Mouse (Mus musculus) common myeloid progenitor, adult 5-6 weeks (primary cell): Measurements from ENCODE around the gene Fgfr2. TPM values are rescaled to one million over a fixed set of nuclear protein-coding genes. Genes with fewer than 3 reads are reported as not detected.

Experiments
- ATAC-seq: replicated peaks from 2 replicates; pipeline ENCODE4 v1.8.0; 2016; ENCODE audit warnings: low read depth, mild to moderate bottlenecking, moderate TSS enrichment, inconsistent platforms; ENCODE audit not compliant: poor library complexity, severe bottlenecking
- total RNA-seq: library from RNA; stranded (forward); fragments of 200-1000, 187-1606 nt; gene quantifications from 2 replicates; pipeline ENCODE4 v1.2.3, GENCODE M21; 2017

Fgfr2 gene
- total RNA-seq, 1 experiment from 2014 or later, result not detected

GRCm38 (mm10) chr7:130818813-130819212 is 2304.3 kb downstream of the Fgfr2 start:
- peak; percentile 75 for ATAC-seq

GRCm38 (mm10) chr7:130816243-130816642 is 2306.9 kb downstream of the Fgfr2 start:
- ATAC-seq, result peak; percentile 61

GRCm38 (mm10) chr7:130815601-130816000 is 2307.5 kb downstream of the Fgfr2 start:
- no peak for ATAC-seq

- peak; percentile 55 for ATAC-seq
Measured at GRCm38 (mm10) chr7:130812407-130812806, 2310.7 kb downstream of the Fgfr2 start.

GRCm38 (mm10) chr7:130810238-130810637 is 2312.9 kb downstream of the Fgfr2 start:
- ATAC-seq, result no peak

GRCm38 (mm10) chr7:130808694-130809093 is 2314.5 kb downstream of the Fgfr2 start:
- ATAC-seq, result no peak

GRCm38 (mm10) chr7:130807749-130808148 is 2315.4 kb downstream of the Fgfr2 start:
- no peak for ATAC-seq

- no peak for ATAC-seq
Measured at GRCm38 (mm10) chr7:130804991-130805390, 2318.2 kb downstream of the Fgfr2 start.

- ATAC-seq, result no peak
Measured at GRCm38 (mm10) chr7:130803251-130803825, 2319.8 kb downstream of the Fgfr2 start.

GRCm38 (mm10) chr7:130801811-130802210 is 2321.3 kb downstream of the Fgfr2 start:
- ATAC-seq, result no peak

- ATAC-seq, result no peak
Measured at GRCm38 (mm10) chr7:130800681-130801080, 2322.5 kb downstream of the Fgfr2 start.

GRCm38 (mm10) chr7:130799418-130799817 is 2323.7 kb downstream of the Fgfr2 start:
- ATAC-seq, result no peak

- ATAC-seq, result no peak
Measured at GRCm38 (mm10) chr7:130797524-130797923, 2325.6 kb downstream of the Fgfr2 start.

GRCm38 (mm10) chr7:130796786-130797185 is 2326.4 kb downstream of the Fgfr2 start:
- ATAC-seq, result peak; percentile 49

- no peak for ATAC-seq
Measured at GRCm38 (mm10) chr7:130793671-130794070, 2329.5 kb downstream of the Fgfr2 start.

GRCm38 (mm10) chr7:130789456-130789855 is 2333.7 kb downstream of the Fgfr2 start:
- ATAC-seq, result no peak

GRCm38 (mm10) chr7:130788950-130789349 is 2334.2 kb downstream of the Fgfr2 start:
- ATAC-seq, result no peak

GRCm38 (mm10) chr7:130787537-130787936 is 2335.6 kb downstream of the Fgfr2 start:
- ATAC-seq, result no peak

GRCm38 (mm10) chr7:130786708-130787107 is 2336.4 kb downstream of the Fgfr2 start:
- no peak for ATAC-seq

GRCm38 (mm10) chr7:130785923-130786575 is 2337.1 kb downstream of the Fgfr2 start:
- ATAC-seq, result no peak

- no peak for ATAC-seq
Measured at GRCm38 (mm10) chr7:130782501-130783050, 2340.6 kb downstream of the Fgfr2 start.
